Mouse (Mus musculus): ENCODE data around the gene Desi2. TPM values are rescaled to one million over a fixed set of nuclear protein-coding genes. Genes with fewer than 3 reads are reported as not detected.
"Not testable (repeated sequence)": the region's sequence is repeated elsewhere in the genome, so short reads cannot be mapped to it uniquely, and the experiment has no call there.

The Desi2 gene
- polyA plus RNA-seq, 2 experiments: 3.7 to 6.2 TPM

DNA sequence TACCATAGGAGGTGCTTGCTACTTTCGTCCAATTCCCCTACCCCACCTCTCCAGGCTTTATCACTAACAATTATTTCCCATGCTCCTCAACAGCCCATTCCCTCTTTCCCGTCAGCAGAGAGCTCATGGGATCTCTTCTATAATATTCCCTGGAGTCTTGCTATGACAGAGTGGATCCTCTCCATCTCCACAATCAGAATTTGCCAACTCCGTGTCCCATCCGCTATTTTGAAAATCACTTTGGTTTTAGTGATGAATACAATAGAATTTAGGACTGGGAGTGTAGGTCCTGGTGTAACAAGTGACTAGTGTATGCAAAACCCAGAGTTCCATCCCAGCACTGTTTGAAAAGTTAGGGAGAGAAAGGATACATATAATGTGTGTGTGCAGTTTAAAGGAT lies 69.1 kb downstream of the Desi2 start:
- ATAC-seq (ENCODE audit: insufficient read depth) (no peak), DNase-seq (ENCODE audit: low read depth in 3 of 3, low spot score in 3 of 3) (no peak)
- WGBS (ENCODE audit: insufficient replicate concordance): 74% methylated on average over 4 of the region's 4 CpGs
- Histone ChIP-seq H3K9me3 (ENCODE audit: control insufficient read depth, low read length) (no peaks in the 10 kb centered on the region), H3K4me2 (ENCODE audit: low read depth) (no peak overlapping the region), H3K9ac (replicated peaks) (no peak overlapping the region), H3K27me3 (ENCODE audit: control insufficient read depth, insufficient read depth, low read length) (no peaks in the 10 kb centered on the region), H3K36me3 (replicated peaks; ENCODE audit: control insufficient read depth, insufficient read depth, low read depth) (no peaks in the 10 kb centered on the region), H3K27ac (no peak overlapping the region), H3K4me1 (replicated peaks; ENCODE audit: control insufficient read depth in 2 of 2, insufficient read depth in 2 of 2, low read length in 1 of 2) (no peaks in the 10 kb centered on the region), H3K4me3 (ENCODE audit: insufficient read depth in 1 of 2, low read depth in 2 of 2, low read length in 2 of 2) (no peak overlapping the region)
- TF ChIP-seq EP300 (IDR thresholded peaks at IDR 0.05; ENCODE audit: low read depth) (no peak), CTCF (IDR thresholded peaks at IDR 0.05; ENCODE audit: low read depth) (no peak)

DNA sequence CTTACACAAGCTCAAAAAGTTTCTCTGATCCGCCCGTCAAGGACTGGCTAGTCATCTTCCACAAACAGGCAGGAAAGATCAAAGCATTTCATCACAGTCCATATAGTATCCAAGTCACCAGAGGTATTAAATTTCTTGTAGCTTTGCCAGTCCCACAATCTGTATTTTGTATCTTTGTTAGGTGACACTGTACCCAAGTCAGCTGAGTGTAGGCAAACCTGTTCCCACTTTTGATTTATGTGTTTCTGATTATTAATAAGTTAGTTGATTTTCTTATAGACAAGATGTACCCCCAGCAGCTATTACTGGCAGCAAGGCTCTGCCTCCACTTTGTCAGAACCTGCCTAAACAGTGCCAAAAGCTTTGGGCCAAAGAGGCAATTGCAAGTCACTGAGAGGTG lies 71.6 kb downstream of the Desi2 start:
- TF ChIP-seq EP300 (IDR thresholded peaks at IDR 0.05; ENCODE audit: low read depth) (no peak), CTCF (IDR thresholded peaks at IDR 0.05; ENCODE audit: low read depth) (no peak)
- H3K4me3 ChIP-seq (ENCODE audit: insufficient read depth in 1 of 2, low read depth in 2 of 2, low read length in 2 of 2): no peak overlapping the region
- ATAC-seq (ENCODE audit: insufficient read depth) (no peak), DNase-seq (ENCODE audit: low read depth in 3 of 3, low spot score in 3 of 3) (no peak)
- no peaks in the 10 kb centered on the region for H3K27me3 ChIP-seq (ENCODE audit: control insufficient read depth, insufficient read depth, low read length)
- H3K9ac ChIP-seq (replicated peaks): no peak overlapping the region
- no peaks in the 10 kb centered on the region for H3K4me1 ChIP-seq (replicated peaks; ENCODE audit: control insufficient read depth in 2 of 2, insufficient read depth in 2 of 2, low read length in 1 of 2)
- H3K36me3 ChIP-seq (replicated peaks; ENCODE audit: control insufficient read depth, insufficient read depth, low read depth): no peaks in the 10 kb centered on the region
- no peak overlapping the region for H3K4me2 ChIP-seq (ENCODE audit: low read depth)
- 76% methylated on average over 2 of the region's 2 CpGs for WGBS (ENCODE audit: insufficient replicate concordance)
- H3K27ac ChIP-seq: no peak overlapping the region
- no peaks in the 10 kb centered on the region for H3K9me3 ChIP-seq (ENCODE audit: control insufficient read depth, low read length)

DNA sequence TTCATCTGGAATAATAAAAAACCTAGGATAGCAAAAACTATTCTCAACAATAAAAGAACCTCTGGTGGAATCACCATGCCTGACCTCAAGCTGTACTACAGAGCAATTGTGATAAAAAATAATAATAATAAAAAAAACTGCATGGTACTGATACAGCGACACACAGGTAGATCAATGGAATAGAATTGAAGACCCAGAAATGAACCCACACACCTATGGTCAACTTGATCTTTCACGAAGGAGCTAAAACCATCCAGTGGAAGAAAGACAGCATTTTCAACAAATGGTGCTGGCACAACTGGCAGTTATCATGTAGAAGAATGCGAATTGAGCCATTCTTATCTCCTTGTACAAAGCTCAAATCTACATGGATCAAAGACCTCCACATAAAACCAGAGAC lies 78.2 kb downstream of the Desi2 start:
- WGBS (ENCODE audit: insufficient replicate concordance): 64% methylated on average over 3 of the region's 3 CpGs
- not testable (repeated sequence) for H3K4me2 ChIP-seq (ENCODE audit: low read depth); H3K4me1 ChIP-seq (replicated peaks; ENCODE audit: control insufficient read depth in 2 of 2, insufficient read depth in 2 of 2, low read length in 1 of 2); H3K9ac ChIP-seq (replicated peaks); H3K4me3 ChIP-seq (ENCODE audit: insufficient read depth in 1 of 2, low read depth in 2 of 2, low read length in 2 of 2); H3K27ac ChIP-seq; H3K9me3 ChIP-seq (ENCODE audit: control insufficient read depth, low read length); H3K27me3 ChIP-seq (ENCODE audit: control insufficient read depth, insufficient read depth, low read length); ATAC-seq (ENCODE audit: insufficient read depth); H3K36me3 ChIP-seq (replicated peaks; ENCODE audit: control insufficient read depth, insufficient read depth, low read depth); DNase-seq (ENCODE audit: low read depth in 3 of 3, low spot score in 3 of 3)

DNA sequence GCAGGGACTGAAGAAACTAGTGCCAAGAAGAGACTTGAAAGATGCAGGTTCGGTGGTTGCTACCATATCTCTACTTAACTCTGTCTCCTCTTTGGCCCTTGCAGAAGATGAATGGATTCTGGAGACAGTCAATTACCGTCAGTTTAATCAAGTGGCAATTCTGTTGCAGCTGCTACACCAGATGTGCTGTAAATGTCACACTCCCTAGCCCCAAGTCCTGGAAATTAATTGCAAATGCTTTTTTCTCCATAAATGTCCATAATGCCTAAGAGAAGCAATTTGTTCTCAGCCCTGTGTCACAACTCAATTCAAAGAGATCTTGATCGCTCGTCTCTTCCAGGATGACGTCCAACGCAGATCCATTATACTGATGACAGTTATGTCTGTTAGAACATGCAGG lies 83.4 kb downstream of the Desi2 start:
- Histone ChIP-seq H3K36me3 (replicated peaks; ENCODE audit: control insufficient read depth, insufficient read depth, low read depth) (no peaks in the 10 kb centered on the region), H3K4me1 (replicated peaks; ENCODE audit: control insufficient read depth in 2 of 2, insufficient read depth in 2 of 2, low read length in 1 of 2) (no peaks in the 10 kb centered on the region), H3K9ac (replicated peaks) (no peak overlapping the region), H3K9me3 (ENCODE audit: control insufficient read depth, low read length) (no peaks in the 10 kb centered on the region), H3K4me2 (ENCODE audit: low read depth) (no peak overlapping the region), H3K27me3 (ENCODE audit: control insufficient read depth, insufficient read depth, low read length) (peaks cover under 1% of the 10 kb centered on the region), H3K27ac (no peak overlapping the region), H3K4me3 (ENCODE audit: insufficient read depth in 1 of 2, low read depth in 2 of 2, low read length in 2 of 2) (no peak overlapping the region)
- DNase-seq (ENCODE audit: low read depth in 3 of 3, low spot score in 3 of 3): no peak
- 78% methylated on average over 6 of the region's 6 CpGs for WGBS (ENCODE audit: insufficient replicate concordance)
- TF ChIP-seq EP300 (IDR thresholded peaks at IDR 0.05; ENCODE audit: low read depth) (no peak), CTCF (IDR thresholded peaks at IDR 0.05; ENCODE audit: low read depth) (no peak)
- no peak for ATAC-seq (ENCODE audit: insufficient read depth)

DNA sequence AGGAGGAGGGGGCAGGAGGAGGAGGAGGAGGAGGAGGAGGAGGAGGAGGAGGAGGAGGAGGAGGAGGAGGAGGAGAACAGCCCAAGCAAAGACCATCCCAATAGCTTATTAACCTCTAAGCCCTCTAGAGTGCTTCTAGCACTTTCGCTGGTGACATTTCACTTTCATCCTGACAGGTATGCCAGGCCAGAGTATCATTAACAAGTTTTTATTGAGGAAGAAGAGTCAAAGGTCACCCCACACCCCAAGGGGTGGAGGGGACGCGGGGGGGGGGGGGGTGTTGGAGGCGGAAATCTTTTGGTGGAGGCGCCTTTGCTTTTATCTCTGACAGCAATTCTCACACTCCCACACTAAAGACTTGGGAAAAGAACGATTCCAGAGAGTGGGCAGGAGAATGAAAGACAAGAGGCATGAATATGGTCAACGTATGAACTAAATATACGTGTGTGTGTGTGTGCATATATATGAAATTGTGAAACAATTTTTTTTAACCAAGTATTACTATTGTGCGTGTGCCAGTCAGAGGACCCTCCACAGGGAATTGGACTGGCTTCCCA lies 88.0 kb downstream of the Desi2 start:
- Histone ChIP-seq H3K4me2 (ENCODE audit: low read depth) (peak overlapping the region; percentile 64; the same call in 1 of the 2 replicates), H3K9me3 (ENCODE audit: control insufficient read depth, low read length) (no peaks in the 10 kb centered on the region), H3K4me3 (ENCODE audit: insufficient read depth in 1 of 2, low read depth in 2 of 2, low read length in 2 of 2) (no peak overlapping the region), H3K27ac (no peak overlapping the region), H3K9ac (replicated peaks) (no peak overlapping the region), H3K4me1 (replicated peaks; ENCODE audit: control insufficient read depth in 2 of 2, insufficient read depth in 2 of 2, low read length in 1 of 2) (no peaks in the 10 kb centered on the region), H3K27me3 (ENCODE audit: control insufficient read depth, insufficient read depth, low read length) (peaks cover 14% of the 10 kb centered on the region), H3K36me3 (replicated peaks; ENCODE audit: control insufficient read depth, insufficient read depth, low read depth) (no peaks in the 10 kb centered on the region)
- DNase-seq (ENCODE audit: low read depth in 3 of 3, low spot score in 3 of 3) (no peak), ATAC-seq (ENCODE audit: insufficient read depth) (no peak)
- WGBS (ENCODE audit: insufficient replicate concordance): 40% methylated on average over 9 of the region's 9 CpGs
- no peak for TF ChIP-seq CTCF (IDR thresholded peaks at IDR 0.05; ENCODE audit: low read depth)
- TF ChIP-seq EP300 (IDR thresholded peaks at IDR 0.05; ENCODE audit: low read depth): no peak

Data from liver, embryonic 14.5 days (tissue).